Mouse (Mus musculus): ENCODE results near the gene Arap1. TPM values are rescaled to one million over a fixed set of nuclear protein-coding genes. Genes with fewer than 3 reads are reported as not detected.

The Arap1 gene
- polyA plus RNA-seq, 1 experiment = 31.5 TPM

- Histone ChIP-seq H3K36me3 (ENCODE audit: control insufficient read depth, insufficient read depth, low read length, poor library complexity, severe bottlenecking) (no peaks in the 10 kb centered on the region), H3K4me3 (ENCODE audit: low read depth, low read length) (no peak overlapping the region), H3K4me1 (ENCODE audit: control insufficient read depth, insufficient read depth, low read length) (peaks cover 2% of the 10 kb centered on the region), H3K27me3 (ENCODE audit: control insufficient read depth, insufficient read depth, low read length, poor library complexity, severe bottlenecking) (no peaks in the 10 kb centered on the region), H3K9me3 (replicated peaks; ENCODE audit: control insufficient read depth, insufficient read depth, low read length, poor library complexity, severe bottlenecking) (no peaks in the 10 kb centered on the region), H3K9ac (ENCODE audit: low read depth, poor library complexity, severe bottlenecking) (no peak overlapping the region), H3K27ac (ENCODE audit: insufficient read depth, low read length) (peak overlapping the region; percentile 28; the same call in 1 of the 2 replicates)
- TF ChIP-seq CTCF (IDR thresholded peaks at IDR 0.05; ENCODE audit: low read depth, low read length) = no peak
- no peak for TF ChIP-seq EP300 (IDR thresholded peaks at IDR 0.05; ENCODE audit: insufficient read depth, low read depth, low read length)
- no peak for TF ChIP-seq POLR2A (IDR thresholded peaks at IDR 0.05; ENCODE audit: insufficient read depth, low read length)
Observed at GRCm38 (mm10) chr7:101394569-101394968, 46.7 kb downstream of the Arap1 start.

GRCm38 (mm10) chr7:101395471-101395870 lies 47.6 kb downstream of the Arap1 start:
- no peaks in the 10 kb centered on the region for H3K9me3 ChIP-seq (replicated peaks; ENCODE audit: control insufficient read depth, insufficient read depth, low read length, poor library complexity, severe bottlenecking)
- H3K4me3 ChIP-seq (ENCODE audit: low read depth, low read length) = no peak overlapping the region
- H3K27ac ChIP-seq (ENCODE audit: insufficient read depth, low read length) = no peak overlapping the region
- H3K4me1 ChIP-seq (ENCODE audit: control insufficient read depth, insufficient read depth, low read length) = peaks cover 2% of the 10 kb centered on the region
- H3K36me3 ChIP-seq (ENCODE audit: control insufficient read depth, insufficient read depth, low read length, poor library complexity, severe bottlenecking) = no peaks in the 10 kb centered on the region
- TF ChIP-seq POLR2A (IDR thresholded peaks at IDR 0.05; ENCODE audit: insufficient read depth, low read length) (no peak), EP300 (IDR thresholded peaks at IDR 0.05; ENCODE audit: insufficient read depth, low read depth, low read length) (no peak), CTCF (IDR thresholded peaks at IDR 0.05; ENCODE audit: low read depth, low read length) (no peak)
- no peak overlapping the region for H3K9ac ChIP-seq (ENCODE audit: low read depth, poor library complexity, severe bottlenecking)
- H3K27me3 ChIP-seq (ENCODE audit: control insufficient read depth, insufficient read depth, low read length, poor library complexity, severe bottlenecking) = no peaks in the 10 kb centered on the region

- Histone ChIP-seq H3K36me3 (ENCODE audit: control insufficient read depth, insufficient read depth, low read length, poor library complexity, severe bottlenecking) (no peaks in the 10 kb centered on the region), H3K9me3 (replicated peaks; ENCODE audit: control insufficient read depth, insufficient read depth, low read length, poor library complexity, severe bottlenecking) (no peaks in the 10 kb centered on the region), H3K4me1 (ENCODE audit: control insufficient read depth, insufficient read depth, low read length) (peaks cover 2% of the 10 kb centered on the region), H3K27me3 (ENCODE audit: control insufficient read depth, insufficient read depth, low read length, poor library complexity, severe bottlenecking) (no peaks in the 10 kb centered on the region), H3K27ac (ENCODE audit: insufficient read depth, low read length) (no peak overlapping the region), H3K4me3 (ENCODE audit: low read depth, low read length) (no peak overlapping the region), H3K9ac (ENCODE audit: low read depth, poor library complexity, severe bottlenecking) (no peak overlapping the region)
- TF ChIP-seq CTCF (IDR thresholded peaks at IDR 0.05; ENCODE audit: low read depth, low read length) (no peak), POLR2A (IDR thresholded peaks at IDR 0.05; ENCODE audit: insufficient read depth, low read length) (no peak), EP300 (IDR thresholded peaks at IDR 0.05; ENCODE audit: insufficient read depth, low read depth, low read length) (no peak)
Observed at GRCm38 (mm10) chr7:101397175-101397574, 49.3 kb downstream of the Arap1 start.

GRCm38 (mm10) chr7:101401510-101401909 lies 53.6 kb downstream of the Arap1 start:
- H3K4me3 ChIP-seq (ENCODE audit: low read depth, low read length) = no peak overlapping the region
- H3K9ac ChIP-seq (ENCODE audit: low read depth, poor library complexity, severe bottlenecking) = no peak overlapping the region
- no peaks in the 10 kb centered on the region for H3K4me1 ChIP-seq (ENCODE audit: control insufficient read depth, insufficient read depth, low read length)
- H3K27ac ChIP-seq (ENCODE audit: insufficient read depth, low read length) = no peak overlapping the region
- H3K36me3 ChIP-seq (ENCODE audit: control insufficient read depth, insufficient read depth, low read length, poor library complexity, severe bottlenecking) = no peaks in the 10 kb centered on the region
- TF ChIP-seq EP300 (IDR thresholded peaks at IDR 0.05; ENCODE audit: insufficient read depth, low read depth, low read length) (no peak), POLR2A (IDR thresholded peaks at IDR 0.05; ENCODE audit: insufficient read depth, low read length) (no peak), CTCF (IDR thresholded peaks at IDR 0.05; ENCODE audit: low read depth, low read length) (no peak)
- no peaks in the 10 kb centered on the region for H3K27me3 ChIP-seq (ENCODE audit: control insufficient read depth, insufficient read depth, low read length, poor library complexity, severe bottlenecking)
- H3K9me3 ChIP-seq (replicated peaks; ENCODE audit: control insufficient read depth, insufficient read depth, low read length, poor library complexity, severe bottlenecking) = no peaks in the 10 kb centered on the region

- no peaks in the 10 kb centered on the region for H3K27me3 ChIP-seq (ENCODE audit: control insufficient read depth, insufficient read depth, low read length, poor library complexity, severe bottlenecking)
- no peaks in the 10 kb centered on the region for H3K36me3 ChIP-seq (ENCODE audit: control insufficient read depth, insufficient read depth, low read length, poor library complexity, severe bottlenecking)
- H3K27ac ChIP-seq (ENCODE audit: insufficient read depth, low read length) = no peak overlapping the region
- no peak overlapping the region for H3K4me3 ChIP-seq (ENCODE audit: low read depth, low read length)
- no peaks in the 10 kb centered on the region for H3K4me1 ChIP-seq (ENCODE audit: control insufficient read depth, insufficient read depth, low read length)
- H3K9me3 ChIP-seq (replicated peaks; ENCODE audit: control insufficient read depth, insufficient read depth, low read length, poor library complexity, severe bottlenecking) = no peaks in the 10 kb centered on the region
- no peak for TF ChIP-seq CTCF (IDR thresholded peaks at IDR 0.05; ENCODE audit: low read depth, low read length)
- no peak for TF ChIP-seq EP300 (IDR thresholded peaks at IDR 0.05; ENCODE audit: insufficient read depth, low read depth, low read length)
- TF ChIP-seq POLR2A (IDR thresholded peaks at IDR 0.05; ENCODE audit: insufficient read depth, low read length) = no peak
- no peak overlapping the region for H3K9ac ChIP-seq (ENCODE audit: low read depth, poor library complexity, severe bottlenecking)
Observed at GRCm38 (mm10) chr7:101403831-101404230, 56.0 kb downstream of the Arap1 start.

GRCm38 (mm10) chr7:101410267-101410936 lies 62.5 kb downstream of the Arap1 start, which contains the start of gene Gm45837:
Gene Gm45837 (plus strand): TSS chr7:101410886.
- no peaks in the 10 kb centered on the region for H3K36me3 ChIP-seq (ENCODE audit: control insufficient read depth, insufficient read depth, low read length, poor library complexity, severe bottlenecking)
- H3K9ac ChIP-seq (ENCODE audit: low read depth, poor library complexity, severe bottlenecking) = no peak within 1 kb of the TSS
- H3K27ac ChIP-seq (ENCODE audit: insufficient read depth, low read length) = no peak within 1 kb of the TSS
- H3K4me1 ChIP-seq (ENCODE audit: control insufficient read depth, insufficient read depth, low read length) = no peaks in the 10 kb centered on the region
- H3K27me3 ChIP-seq (ENCODE audit: control insufficient read depth, insufficient read depth, low read length, poor library complexity, severe bottlenecking) = no peaks in the 10 kb centered on the region
- H3K9me3 ChIP-seq (replicated peaks; ENCODE audit: control insufficient read depth, insufficient read depth, low read length, poor library complexity, severe bottlenecking) = no peaks in the 10 kb centered on the region
- TF ChIP-seq CTCF (IDR thresholded peaks at IDR 0.05; ENCODE audit: low read depth, low read length) (no peak), POLR2A (IDR thresholded peaks at IDR 0.05; ENCODE audit: insufficient read depth, low read length) (no peak), EP300 (IDR thresholded peaks at IDR 0.05; ENCODE audit: insufficient read depth, low read depth, low read length) (no peak)
- H3K4me3 ChIP-seq (ENCODE audit: low read depth, low read length) = no peak within 1 kb of the TSS
